Mouse (Mus musculus): Measurements from ENCODE around the gene Parva.

Parva gene

GRCm38 (mm10) chr7:112603496-112604170 is 176.3 kb downstream of the Parva start:
- no peak for DNase-seq (ENCODE audit: low spot score in 2 of 2)

DNA sequence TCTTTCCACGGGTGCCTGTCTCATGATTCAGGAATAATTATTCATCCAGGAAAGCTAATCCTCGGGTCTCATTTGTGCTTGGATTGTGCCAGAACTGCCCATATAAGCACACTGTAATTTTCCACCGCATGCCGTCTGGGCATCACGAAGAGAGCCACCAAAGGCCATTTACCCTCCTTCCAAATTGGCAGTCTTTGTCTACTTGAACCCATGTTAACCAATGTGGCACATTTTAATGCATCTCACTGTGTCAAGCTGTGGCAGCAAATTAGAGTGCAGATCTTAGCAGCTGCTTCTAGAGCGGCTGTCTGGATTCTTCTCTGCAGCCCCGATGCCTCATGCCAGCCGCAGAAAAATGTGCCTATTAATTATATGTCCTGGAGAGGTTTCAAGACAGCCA is 176.9 kb downstream of the Parva start:
- no peak for DNase-seq (ENCODE audit: low spot score in 2 of 2)

GRCm38 (mm10) chr7:112614046-112614790 is 186.9 kb downstream of the Parva start:
- DNase-seq (ENCODE audit: low spot score in 2 of 2): no peak

DNA sequence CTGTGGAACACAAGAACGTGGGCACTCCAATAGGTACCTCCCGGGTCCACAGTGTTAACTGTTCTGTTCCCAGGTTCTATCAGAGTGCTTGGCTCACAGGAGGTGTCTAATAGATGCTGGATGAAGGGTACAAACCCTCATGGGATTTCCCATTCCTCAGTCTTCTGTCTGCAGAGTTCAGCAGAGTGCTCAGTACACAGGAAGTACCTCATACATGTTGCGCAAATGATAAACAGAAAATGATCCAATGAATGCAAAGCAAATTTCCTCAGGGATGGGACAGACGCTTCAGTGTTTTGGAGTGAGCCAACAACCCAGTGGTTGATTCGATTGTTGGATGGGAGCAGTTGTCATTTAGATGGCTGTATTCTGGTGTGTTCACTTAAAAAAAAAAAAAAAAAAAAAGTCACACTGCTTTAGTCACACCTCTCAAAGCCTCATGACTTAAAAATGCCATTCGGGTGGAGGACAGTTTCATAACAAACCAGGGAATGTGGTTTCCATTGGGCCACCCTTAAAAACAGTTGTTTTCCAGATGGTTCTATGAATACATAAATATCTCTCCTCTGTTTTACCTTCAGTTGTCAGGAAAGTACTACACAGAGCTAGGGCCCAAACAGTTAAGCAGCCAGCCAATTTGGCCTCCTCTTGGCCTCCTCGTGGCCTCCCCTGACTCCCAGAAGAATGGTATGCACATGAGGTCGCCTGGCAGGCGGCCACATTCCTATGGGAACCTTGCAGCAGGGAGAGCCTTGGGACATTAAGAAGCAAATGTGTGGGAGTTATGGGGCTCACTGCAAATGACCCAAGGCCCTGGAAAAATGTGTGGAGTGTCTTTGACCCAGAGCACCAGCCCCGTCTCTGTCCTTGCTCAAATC is 187.7 kb downstream of the Parva start:
- DNase-seq (ENCODE audit: low spot score in 2 of 2): no peak

- DNase-seq (ENCODE audit: low spot score in 2 of 2): no peak
Observed at GRCm38 (mm10) chr7:112620322-112621179, 193.2 kb downstream of the Parva start.

DNA sequence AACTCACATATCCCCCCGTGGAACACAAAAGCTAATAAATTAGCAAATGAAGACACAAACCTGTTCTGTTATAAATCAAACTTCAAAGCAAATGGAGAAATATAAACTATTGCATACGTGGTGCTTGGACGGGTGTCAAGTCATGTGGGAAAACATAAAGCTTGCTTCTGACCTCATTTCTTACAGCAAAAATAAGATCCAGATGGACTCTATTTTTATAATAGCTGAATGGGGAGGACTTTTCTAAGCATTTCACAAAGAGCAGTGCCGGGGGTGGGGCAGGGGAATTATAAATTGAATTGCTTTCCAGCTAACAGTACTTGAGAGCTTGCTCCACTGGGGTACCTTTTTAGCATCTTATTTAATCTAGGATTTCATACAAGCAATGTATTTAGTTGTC is 200.2 kb downstream of the Parva start:
- no peak for DNase-seq (ENCODE audit: low spot score in 2 of 2)

- no peak for DNase-seq (ENCODE audit: low spot score in 2 of 2)
Observed at GRCm38 (mm10) chr7:112634505-112635213, 207.4 kb downstream of the Parva start.

DNA sequence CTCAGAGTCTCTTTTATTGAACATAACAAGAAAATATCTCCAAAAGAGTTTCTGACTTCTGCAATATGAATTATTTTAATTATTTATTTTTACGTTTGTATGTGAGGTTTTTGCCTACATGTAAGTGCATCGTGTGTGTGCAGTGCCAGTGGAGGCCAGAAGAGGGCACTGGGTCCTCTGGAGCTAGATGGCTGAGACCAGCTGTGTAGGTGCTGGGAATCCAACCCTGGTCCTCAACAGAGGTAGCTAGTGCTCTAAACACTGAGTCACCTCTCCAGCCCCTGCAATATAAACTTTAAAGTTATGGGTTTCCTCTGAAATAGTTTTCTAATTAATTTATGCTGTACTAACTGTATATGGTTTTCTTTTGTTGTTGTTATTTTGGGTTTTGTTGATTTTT is 208.6 kb downstream of the Parva start:
- no peak for DNase-seq (ENCODE audit: low spot score in 2 of 2)
